Mouse (Mus musculus): ENCODE results near the gene Gp2. TPM values are rescaled to one million over a fixed set of nuclear protein-coding genes. Genes with fewer than 3 reads are reported as not detected.

The Gp2 gene
- not detected for polyA plus RNA-seq (2012; fragmentation: generic; extraction: Trizol)

DNA sequence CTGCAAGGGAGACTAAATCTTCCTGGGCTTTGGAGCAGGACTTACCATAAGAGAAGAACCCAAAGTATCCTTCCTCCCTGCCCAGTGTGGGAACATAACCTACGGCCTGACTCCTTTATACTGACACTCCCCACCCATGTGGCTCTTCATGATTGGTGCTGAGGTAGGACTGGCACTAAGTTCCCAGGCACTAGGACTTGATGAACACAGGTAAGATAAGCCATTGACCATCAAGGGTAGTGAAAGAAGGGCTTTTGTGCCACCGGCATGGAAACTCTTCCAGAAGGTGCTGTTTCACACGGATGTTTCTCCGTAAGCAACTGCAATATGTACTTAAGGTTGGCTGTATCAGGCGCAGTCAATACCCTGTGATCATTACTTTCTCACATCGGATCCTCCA lies at the start of gene Gp2:
Gene Gp2 (minus strand): TSS at position 101 of the 400 bp plus-strand sequence.

DNA sequence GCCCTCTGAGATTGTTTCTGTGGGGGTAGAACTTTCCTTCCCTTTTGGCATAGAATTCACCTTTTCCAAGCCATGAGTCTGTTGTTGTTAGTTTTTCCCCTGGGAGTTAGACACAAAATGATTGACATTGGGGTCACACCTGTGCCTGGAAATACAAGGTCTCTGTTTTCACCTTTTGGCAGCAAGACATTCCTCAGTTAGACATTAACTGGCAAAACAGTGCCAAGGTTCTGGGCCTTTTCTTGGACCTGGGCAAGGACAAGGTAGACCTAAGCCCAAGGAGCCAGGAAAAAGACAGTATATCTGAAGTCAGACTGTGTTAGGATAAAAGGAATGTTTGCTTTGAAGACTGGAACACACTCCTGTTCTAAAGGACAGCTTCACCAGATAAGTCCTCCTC lies 20.2 kb upstream of the Gp2 start, which contains the start of gene Umod:
Gene Umod (minus strand): TSS at position 27 of the 400 bp plus-strand sequence.

Other genes starting within 250 kb of the Gp2 start
- gene Umod, start 20.0 kb upstream of the Gp2 start, polyA plus RNA-seq (2012; fragmentation: generic; extraction: Trizol), result not detected
- not detected for gene Acsm5, start 60.2 kb upstream of the Gp2 start, polyA plus RNA-seq (2012; fragmentation: generic; extraction: Trizol)
- not detected for gene Pdilt, start 64.2 kb upstream of the Gp2 start, polyA plus RNA-seq (2012; fragmentation: generic; extraction: Trizol)
- gene Acsm2, start 95.1 kb upstream of the Gp2 start, polyA plus RNA-seq (2012; fragmentation: generic; extraction: Trizol), result not detected
- gene Acsm1, start 147.7 kb upstream of the Gp2 start, polyA plus RNA-seq (2012; fragmentation: generic; extraction: Trizol), result not detected
- gene Acsm4, start 230.7 kb upstream of the Gp2 start, polyA plus RNA-seq (2012; fragmentation: generic; extraction: Trizol), result not detected

Measured in C3H10T1/2 (cell line).